Mouse (Mus musculus): ENCODE results near the gene Mpped2.

DNA sequence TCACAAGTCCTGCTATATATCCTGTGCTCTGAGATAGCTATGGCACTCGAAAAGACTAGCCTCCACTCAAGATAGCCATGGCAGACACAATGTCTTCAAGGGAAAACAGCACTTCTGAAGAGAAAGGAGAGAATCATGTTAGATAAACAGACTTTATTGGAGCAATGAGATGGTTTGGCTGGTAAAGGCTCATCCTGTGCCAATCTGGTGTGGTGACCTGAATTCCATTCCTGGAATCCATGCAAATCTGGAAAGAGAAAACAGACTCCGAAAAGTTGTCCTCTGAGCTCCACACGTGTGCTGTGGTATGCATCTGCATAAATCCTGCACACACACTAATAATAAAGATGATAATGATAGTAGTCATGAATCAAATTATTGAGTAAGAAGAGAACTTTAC lies 48.3 kb upstream of the Mpped2 start:
- TF ChIP-seq POLR2A (IDR thresholded peaks at IDR 0.05; ENCODE audit: control insufficient read depth, extremely low read depth, insufficient read depth, low read length, poor library complexity), result no peak
- TF ChIP-seq CTCF (IDR thresholded peaks at IDR 0.05; ENCODE audit: borderline replicate concordance, control insufficient read depth, extremely low read depth, insufficient read depth, low read length, poor library complexity), result no peak

All from thymus, adult 2 months (tissue).